Mouse (Mus musculus) testis, postnatal 10 days (tissue): ENCODE measurements around the gene Setd2.

Experiments used
- DNase-seq: peaks from one replicate; pipeline ENCODE4 v3.0.0; 2021; ENCODE audit warnings: low spot score

The Setd2 gene

DNA sequence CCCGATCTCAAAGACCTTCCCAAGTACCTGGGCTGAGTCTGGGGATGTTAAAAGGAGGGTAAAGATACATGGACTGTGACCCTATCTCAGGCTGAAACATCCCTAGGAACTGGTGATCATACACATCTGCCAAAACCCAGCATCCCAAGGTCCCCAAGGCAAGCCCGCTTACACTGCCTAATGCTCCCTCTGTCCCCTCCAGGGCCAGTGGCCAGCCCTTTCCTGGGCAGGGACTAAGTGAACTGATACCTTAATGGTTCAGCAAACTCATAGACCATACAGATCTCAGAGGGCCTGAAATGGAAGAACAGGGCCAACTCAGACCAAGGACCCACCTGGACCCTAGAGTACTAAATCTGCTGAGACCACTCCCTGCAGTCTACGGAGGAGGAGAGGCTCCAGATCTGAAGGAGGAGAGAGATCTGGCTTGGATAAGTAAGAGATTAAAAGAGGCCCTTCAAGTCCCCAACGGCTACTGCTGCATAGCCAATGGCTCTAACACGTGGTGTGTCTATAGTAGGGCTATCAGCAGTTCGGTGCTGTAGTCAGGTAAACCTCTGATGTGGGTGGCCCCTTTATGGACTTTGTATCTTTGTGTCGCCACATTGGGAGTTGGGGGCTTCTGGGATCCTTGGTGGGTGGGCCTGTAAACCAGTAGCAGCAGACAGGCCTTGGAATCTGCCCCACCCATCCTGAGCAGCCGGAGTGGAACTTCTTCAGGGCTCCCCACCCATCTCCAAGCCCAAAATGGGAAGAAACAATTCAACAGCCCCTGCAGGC, 91.2 kb downstream of the Setd2 start:
- DNase-seq = peak; percentile 40

DNA sequence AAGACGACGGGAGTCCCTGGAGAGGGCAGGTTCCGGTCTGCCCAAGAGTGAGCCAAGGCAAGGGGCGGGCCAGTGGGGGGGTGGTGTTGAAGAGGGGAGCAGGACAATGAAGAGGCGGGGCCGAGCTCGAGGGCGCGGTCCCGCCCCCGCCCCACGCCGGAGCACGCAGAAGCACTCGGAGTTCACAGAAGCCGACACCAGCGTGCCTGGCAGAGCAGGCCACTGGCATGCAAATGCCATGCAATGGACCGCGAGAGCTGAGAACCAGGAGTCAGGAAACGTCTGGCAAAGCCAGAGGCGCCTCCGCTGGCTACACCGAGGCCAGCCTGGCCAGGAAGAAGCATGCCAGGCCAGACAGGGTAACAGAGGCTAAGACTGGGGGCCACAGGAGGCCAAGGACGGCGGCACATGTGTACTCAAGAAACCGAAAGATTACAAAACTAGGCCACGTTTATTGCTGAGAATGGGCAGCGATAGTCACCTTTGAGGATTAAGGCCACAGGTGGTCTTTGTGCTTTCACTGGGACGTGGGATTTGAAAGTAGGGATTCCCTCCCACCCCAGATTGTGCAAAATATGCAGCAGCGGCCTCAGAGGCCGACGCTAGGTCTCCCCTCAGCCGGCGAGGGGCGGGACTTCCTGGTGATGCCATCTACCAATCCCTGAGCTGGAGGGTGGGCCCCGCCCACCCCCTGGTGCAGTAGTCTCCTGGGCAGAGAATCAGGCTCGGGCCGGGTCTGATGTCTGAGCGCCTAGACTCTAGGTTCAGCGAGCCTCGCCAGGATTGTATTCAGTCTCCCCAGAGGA, 92.2 kb downstream of the Setd2 start, which contains the start of gene Nradd:
TSS of gene Nradd (minus strand) at position 92 of the 806 bp plus-strand sequence.
- peak; percentile 94 for DNase-seq

- DNase-seq = no peak
Observed at GRCm38 (mm10) chr9:110625350-110625908, 93.0 kb downstream of the Setd2 start.

DNA sequence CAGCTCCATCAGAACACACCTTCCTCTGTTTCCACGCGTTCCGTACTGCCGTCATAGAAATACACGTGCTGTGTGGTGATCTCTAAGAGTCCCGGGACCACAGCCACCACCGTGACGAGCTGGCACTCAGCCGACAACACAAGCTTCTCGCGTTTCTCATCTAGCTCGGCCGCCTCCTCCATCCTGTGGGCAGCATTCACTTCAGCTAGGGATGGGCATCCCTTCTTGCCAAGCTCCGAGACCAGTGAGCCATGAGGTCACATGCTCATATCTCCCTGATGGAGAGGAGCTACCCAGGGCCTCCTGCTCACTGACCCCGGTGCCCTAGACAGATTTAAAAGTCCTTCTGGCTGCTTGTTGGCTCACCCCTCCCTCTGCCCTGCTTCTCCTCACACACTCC, 97.8 kb downstream of the Setd2 start:
- peak; percentile 50 for DNase-seq

DNA sequence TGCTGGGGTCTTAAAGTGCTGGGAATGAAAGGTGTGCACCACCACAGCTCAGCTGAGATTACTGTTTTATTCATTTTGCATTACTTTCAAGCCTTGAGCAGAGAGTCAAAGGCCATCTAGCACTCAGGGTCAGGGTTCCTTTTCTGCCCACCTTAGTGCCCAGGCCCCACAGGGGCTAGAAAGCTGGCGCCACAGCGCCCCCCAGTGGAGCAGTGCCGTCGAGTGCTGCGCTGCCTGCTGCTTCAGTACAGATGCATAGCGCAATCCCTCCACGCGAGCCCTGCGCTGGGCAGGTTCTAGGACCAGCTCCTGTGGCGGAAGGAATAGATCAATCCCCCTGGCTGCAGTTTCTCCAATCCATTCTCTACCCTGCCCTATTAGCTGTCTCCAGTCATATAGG, 98.8 kb downstream of the Setd2 start:
- peak; percentile 89 for DNase-seq

DNA sequence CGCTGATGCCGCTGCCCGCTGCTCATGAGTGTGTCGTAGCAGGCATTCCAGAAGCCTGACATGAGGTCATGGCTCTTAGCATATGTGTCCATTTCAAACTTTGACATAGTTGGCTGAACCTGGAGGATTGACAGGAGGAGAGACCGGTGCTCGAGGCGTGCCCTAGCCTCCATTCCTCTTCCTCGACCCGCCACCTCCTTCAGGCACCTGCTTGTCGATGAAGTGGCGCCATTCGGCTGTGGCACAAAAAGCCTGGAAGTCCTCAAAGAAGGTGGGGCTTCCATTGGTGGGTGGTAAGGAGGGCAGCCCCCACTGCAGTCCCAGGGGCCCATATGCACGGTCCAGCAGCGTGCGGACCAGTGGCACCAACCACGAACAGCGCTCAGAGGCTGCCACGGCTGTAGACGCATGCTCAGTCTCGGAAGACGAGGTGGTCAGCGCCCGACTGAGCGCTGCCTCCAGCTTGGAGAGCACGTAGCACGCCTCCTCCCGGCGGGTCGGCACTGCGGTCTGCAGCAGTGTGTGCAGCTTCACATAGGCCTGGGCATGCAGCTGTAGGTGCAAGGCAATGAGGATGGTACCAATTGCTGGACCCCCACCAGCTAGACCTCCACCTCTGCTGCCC, 99.4 kb downstream of the Setd2 start:
- DNase-seq = no peak

GRCm38 (mm10) chr9:110632671-110633070, 100.3 kb downstream of the Setd2 start:
- DNase-seq = no peak

- DNase-seq = no peak
Observed at GRCm38 (mm10) chr9:110633882-110634281, 101.5 kb downstream of the Setd2 start.

DNA sequence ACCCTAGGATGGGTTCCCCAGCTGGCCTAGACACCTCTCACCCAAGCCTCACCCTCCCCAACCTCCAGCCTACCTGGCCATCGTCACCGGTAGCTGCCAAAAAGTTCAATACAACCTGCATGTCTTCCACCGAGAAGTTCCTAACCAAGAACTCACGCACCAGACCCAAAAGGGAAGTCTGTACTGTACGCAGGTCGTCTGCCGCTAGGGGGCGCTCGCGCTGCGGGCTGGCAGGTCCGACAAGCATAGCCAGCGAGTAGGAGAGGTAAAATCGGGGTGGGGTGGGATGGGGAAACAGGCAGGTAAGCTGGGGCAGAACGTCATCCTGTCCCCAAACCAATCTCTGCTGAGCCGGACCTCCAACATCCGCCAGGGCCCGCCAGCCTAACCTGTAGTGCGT, 102.8 kb downstream of the Setd2 start:
- peak; percentile 97 for DNase-seq

DNA sequence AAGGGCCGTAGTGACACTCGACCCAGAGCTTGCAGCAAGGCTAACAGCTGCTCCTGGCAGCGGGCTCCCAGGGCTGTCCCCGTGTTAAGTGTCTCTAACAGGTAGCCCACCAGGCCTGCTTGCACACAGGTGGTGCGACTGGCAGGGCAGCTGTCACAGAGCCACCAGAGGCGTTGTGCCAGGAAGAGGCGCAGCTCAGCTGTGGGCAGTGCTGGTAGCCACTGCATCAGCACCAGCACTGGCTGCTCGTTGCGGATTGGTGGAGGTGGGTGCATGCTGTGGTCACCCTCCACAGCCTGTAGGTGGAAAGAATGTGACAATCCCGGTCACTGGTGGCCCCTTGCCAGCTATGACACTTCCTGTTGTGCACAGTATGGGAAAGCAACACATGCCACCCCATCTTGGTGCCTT, 106.2 kb downstream of the Setd2 start:
- no peak for DNase-seq

DNA sequence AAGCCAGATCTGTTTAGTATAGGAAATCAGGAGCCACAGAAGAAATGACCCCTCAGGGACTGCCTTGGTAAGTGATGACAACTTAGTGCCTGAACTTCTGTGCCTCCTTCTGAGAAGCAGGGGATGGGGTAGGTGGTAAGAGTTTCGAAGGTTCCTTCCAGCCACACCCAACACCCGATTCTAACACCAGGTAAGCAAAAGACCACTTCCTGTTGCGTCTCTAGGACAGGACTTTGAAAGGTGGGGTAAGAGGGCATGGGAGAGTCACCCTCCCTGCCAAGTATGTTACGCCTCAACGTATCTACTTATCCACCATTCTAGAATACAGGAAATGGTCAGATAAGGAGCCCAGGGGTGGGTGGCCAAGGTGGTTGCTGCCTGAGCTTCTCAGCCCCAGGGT, 108.6 kb downstream of the Setd2 start:
- no peak for DNase-seq

GRCm38 (mm10) chr9:110642812-110643524, 110.6 kb downstream of the Setd2 start:
- DNase-seq = no peak

- no peak for DNase-seq
Observed at GRCm38 (mm10) chr9:110643787-110644186, 111.4 kb downstream of the Setd2 start.

DNA sequence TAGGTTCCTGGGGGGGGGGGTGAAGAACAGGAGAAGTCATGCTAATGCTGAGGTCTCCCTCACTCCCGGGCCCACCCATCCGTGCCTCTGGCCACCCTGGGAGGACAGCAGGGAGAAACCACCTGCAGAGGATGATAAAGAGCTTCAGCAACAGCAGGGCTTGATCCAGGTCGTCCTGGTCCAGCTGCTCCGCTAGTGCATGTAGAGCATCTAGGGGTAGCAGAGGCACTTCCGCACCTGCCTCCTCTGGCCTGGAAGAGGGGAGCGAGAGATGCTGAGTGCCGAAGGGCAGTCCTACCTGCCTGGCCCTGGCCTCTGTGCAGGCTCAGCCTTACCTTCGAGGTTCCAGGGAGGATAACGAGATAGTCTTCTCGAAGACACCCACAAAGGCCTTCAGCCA, 111.9 kb downstream of the Setd2 start:
- no peak for DNase-seq

GRCm38 (mm10) chr9:110645219-110645618, 112.8 kb downstream of the Setd2 start:
- no peak for DNase-seq

GRCm38 (mm10) chr9:110649775-110650174, 117.4 kb downstream of the Setd2 start:
- DNase-seq = no peak

GRCm38 (mm10) chr9:110651931-110652722, 119.7 kb downstream of the Setd2 start:
- DNase-seq = peak; percentile 40

GRCm38 (mm10) chr9:110652963-110653654, 120.7 kb downstream of the Setd2 start:
- no peak for DNase-seq

DNA sequence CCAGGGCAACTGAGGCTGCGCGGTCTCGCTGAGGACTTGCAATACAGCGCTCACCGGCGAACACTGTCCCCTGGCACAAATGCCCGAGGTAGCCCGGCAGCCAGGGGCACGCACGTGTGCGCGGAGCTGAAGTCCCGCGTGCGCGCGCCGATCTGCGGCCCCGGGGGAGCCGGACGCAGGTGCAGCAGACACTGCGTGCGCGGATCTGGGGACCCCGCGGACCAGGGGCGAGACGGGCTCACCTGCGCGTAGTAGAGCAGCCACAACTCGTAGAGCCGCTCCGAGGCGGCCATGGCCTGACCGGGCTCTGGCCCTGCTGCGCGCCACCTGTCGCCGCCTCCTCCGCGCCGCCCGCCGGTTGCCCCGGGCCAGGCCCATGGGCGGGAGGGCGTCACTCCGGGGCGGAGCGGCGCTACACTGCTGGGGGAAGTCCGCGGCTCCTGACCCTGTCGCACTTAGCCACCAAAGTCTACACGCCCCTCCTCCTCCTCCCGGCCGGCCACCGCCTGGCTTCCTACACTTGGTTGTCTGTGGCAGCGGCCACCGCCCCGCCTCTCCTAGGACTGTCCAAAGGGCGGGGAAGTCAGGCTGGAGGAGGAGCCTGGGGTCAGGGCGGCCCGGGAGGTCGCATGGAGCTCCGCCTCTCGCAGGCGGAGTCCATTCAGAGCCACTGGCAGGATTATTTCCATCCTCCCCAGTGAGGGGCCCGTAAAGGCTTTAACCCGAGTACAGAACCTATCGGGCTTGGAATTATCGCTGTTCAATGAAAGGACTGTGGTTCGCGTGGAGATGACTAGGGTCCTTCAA, 121.5 kb downstream of the Setd2 start, which contains the start of gene Nbeal2:
TSS of gene Nbeal2 (minus strand) at position 507 of the 807 bp plus-strand sequence.
- DNase-seq = peak; percentile 92
